Mouse (Mus musculus) gastrocnemius, adult 8-10 months (tissue): ENCODE data around the gene Pde4d. TPM values are rescaled to one million over a fixed set of nuclear protein-coding genes. Genes with fewer than 3 reads are reported as not detected.
A peak's percentile ranks its signal among the peaks of the same experiment; 100 is the strongest.

ENCODE experiments used
- DNase-seq, 2 experiments: peaks; one replicate each; pipeline ENCODE4 v3.0.0; 2022; ENCODE audit warnings: low spot score in 2 of 2
- total RNA-seq, 4 experiments: library from RNA; stranded (reverse); gene quantifications; 2 replicates each; pipeline ENCODE4 v1.2.4; 2022

Pde4d gene
- total RNA-seq, 4 experiments from 2014 or later = 257 to 339 (median 308) TPM

DNA sequence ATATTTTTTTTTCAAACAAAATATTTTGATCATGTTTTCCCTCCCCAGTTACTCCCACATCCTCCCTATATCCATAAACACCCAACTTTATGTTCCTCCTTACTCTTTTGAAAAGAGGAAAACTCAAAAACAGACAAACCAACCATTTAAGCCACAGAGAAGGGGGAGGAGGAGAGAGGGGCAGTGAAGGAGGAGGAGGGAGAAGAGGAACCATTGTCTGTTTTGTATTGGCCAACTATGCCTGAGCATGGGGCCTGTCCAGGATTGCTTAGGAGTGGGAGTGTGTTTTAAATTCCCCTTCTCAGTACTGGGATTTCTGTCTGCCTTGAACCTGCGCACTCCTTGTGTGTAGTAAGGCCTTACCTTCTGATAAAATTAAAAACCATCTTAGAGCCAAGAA is 531.4 kb downstream of the Pde4d start:
- no peak for DNase-seq

DNA sequence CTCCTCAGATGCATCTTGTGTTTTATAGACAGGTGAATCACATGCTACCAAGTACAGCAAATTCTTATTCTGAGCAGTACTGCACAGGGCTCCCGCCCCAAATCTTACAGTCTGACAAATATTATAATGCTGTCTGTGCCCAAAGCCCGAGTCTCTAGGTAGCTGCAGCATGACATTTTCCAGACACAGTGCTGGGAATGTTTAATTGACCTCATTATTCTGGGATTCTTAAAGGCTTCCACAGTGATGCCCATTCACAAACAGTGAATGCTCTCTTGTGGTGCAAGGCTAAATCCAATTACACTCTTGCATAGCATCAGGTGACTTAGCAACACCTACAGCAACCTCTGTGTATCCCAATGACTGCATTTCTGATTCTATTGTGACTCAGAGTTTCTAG is 549.0 kb downstream of the Pde4d start:
- no peak for DNase-seq

DNA sequence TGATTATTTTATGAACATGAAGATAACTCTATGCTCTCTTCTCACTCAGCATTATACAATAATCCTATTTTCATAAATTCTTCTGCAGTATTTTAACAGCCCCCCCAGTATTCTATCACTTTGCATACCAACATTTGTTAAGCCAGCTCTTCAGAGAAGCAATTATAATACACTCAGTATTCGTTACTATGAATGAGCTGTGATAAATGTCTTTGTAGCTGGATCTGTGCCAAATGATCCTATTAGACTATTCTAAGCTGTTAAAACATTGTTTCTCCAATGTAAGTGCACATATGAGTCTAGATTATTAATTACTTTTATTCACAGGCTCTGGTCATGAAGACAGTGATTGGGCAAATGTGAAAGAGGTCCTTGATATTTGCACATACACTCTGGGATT is 575.0 kb downstream of the Pde4d start:
- DNase-seq = no peak

DNA sequence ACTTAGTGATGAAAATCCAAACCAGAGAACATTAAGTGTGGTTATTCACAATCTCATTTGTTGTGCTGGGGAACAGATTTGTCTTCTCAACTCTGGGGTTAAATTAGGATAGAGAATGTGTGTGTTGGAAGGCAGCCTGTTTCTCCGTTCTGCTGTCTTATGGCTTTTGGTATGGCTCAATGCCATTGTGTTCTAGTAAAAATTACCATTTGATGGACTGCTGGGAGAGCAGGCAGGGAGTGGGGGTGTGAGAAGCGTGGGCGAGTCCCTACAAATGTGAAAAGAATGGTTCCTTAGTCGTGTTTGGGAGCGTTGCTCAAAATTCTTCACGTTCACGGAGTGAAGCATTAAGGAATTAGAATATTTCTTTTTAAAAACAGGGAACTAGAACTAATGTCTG is 597.4 kb downstream of the Pde4d start:
- no peak for DNase-seq

DNA sequence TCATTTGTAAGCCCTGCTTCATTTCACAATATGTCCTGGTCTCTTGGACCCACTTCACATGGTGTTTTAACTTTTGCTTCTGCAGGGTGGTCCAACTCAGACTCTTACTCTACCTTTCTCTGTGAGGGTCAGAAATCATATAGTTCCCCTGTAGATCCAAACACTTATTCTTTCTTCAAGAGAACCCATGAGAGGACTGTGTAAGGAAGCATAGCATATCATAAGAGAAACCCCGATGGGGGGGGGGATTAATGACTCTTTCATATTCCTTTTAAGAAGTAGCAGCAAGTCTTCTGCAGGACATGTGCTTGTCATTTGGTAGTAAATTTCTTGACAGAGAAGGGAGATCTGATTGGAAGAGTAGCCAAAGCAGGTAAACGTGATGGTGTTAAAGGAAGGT is 603.1 kb downstream of the Pde4d start:
- no peak for DNase-seq

DNA sequence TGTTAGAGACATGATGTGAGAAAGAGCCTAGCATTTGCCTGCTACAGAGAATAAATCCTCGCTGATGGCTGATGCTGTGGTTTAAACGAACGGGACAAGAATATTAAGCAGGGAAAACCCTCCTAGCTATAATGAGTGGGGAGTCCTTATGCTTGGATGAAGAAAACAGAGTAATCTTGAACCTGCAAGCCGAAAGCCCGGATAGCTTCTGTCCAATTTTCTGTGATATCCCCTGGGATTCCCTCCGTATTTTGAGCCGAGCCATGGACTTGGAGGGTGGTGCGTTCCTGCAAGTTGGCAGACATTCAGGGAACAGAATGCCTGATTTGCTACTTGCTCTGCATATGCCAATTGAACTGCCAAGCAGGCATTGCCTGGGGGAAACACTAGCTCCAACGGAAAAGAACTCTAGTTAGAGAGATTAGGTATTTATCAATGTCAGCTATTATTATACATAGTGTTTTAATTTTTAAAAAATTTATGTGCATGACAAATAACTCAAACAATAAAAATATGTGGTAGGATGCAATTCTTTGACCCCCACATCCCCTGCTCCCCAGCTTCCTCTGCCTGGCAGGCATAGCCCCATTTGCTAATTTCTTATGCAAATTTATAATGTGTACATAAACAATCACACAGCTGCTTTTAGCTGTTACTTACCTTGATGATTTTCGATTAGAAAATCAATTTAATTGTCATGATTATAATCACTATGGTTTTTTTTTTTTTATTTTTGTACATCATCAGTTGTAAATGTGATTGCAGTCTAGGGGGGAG is 603.7 kb downstream of the Pde4d start:
- no peak for DNase-seq

DNA sequence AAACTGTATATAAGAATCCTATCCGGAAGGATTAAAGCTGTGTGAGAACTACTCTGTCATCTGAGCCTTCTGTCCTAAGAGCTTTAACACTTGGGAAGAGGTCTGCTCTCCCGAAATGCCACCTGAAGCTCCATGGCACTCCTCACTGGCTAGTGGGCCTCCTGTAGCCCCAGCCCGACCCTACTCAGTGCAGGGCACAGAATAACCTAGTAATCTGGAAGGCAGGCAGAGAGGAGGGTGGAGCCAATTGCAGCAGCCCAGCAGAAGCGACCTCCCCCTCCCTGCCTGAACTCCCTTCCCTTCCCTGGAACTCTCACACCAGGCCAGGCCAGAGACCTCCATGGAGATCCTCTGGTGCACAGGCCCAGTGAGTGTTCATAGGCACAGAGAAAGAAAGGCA is 608.3 kb downstream of the Pde4d start:
- DNase-seq = no peak

DNA sequence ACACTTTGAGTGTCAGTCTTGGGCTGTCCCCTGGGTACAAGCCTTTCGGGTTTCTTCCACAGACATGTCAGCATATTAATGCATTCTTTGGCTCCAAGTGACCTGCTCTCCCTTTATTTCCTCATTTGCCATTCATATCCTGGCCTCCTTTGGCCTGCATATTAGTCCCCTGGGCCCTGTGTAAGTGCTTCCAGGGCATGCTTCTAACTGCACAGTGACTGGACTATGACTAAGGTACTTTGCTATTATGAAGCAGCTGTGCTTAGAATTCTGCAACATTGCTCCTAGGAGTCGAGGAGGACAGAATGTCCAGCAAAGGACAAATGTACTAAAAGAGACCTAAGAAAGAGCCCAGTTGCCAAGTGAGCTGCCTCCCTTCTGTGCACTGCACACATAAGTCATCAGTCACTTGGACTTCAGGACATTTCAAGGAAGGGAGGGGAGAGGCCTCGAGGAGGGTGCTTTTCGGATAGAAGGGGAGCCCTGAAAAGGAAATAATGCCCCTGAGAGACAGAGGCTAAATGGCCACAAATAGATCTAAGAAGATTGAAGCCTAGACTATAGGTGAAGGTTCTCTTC is 616.9 kb downstream of the Pde4d start:
- DNase-seq = peak in 1 of 2 experiments; percentile 4

DNA sequence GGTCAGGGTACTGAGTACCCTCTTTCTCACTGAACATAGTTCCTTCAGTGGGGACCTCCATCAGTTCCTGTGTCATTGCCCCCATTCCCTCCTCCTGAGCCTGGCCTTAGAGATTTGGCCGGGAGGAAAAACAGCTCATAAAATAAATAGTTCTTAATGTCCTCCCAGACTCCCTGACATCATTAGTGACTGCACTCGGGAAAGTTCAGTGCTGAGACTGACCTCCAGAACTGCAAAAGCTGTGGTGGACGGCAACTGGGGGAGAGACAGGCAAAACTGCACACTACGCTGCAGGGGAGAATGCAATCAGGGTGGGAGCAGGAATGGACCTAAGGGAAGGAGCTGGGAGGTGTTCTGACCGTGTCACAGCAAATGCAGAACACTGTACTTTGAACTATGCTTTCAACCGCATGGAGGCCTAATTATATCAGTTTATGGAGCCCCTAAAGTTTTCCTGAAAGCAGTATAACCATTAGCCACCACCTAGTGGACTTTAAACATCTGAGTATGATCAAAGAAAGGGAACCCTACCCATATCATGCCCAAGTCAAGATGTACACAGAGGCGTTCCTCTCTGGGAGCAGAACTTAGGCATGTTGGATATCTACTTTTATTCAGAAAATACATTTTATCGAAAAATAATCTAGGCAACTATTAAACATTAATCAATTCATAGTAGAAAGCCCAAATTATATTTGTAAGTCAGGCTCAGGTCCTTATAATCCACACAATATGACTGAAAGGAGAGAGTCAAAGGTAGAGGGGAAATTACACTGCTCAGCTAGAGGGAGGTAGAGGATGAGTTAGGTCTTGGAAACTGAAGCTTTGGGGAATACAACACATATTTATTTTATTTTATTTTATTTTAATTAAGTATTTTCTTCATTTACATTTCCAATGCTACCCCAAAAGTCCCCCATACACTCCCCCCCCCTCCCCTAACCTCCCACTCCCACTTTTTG is 618.8 kb downstream of the Pde4d start:
- no peak for DNase-seq

DNA sequence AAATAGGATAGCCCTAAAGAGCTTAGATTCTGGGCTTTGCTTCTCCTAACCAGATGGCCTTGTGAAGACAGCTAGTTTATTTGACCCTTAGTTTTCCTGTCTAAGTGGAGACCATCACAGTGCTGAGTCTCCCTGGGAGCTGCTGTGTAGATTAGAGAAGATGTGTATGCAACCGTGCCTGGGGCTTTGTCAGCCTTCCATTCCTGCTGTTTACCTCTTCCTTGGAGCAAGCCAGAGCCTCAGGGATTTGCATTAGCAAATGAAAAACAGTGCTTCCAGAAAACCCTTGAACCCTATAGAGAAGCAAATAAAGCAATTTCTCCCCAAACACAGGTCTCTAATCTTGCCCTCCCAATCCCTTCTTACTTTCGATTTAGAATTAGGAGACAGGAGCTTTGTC is 623.6 kb downstream of the Pde4d start:
- DNase-seq = no peak

DNA sequence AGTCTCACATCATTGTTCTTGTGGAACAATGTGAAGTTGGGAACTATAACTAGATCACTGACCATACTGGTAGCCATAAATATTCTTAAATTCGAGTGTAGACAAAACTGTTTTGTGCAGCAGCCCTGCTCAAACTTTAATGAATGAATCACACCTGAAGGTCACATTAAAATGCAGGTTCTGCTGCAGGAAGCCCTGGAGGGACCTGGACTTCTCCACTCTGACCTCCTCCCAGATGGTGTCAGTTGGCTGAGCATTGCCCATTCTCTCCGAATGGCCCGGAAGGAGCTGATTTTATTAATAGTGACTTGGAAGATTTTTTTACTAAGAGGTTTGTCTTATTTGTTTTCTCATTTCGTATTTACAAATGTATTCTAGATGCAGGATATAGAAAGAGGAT is 624.3 kb downstream of the Pde4d start:
- DNase-seq = no peak

DNA sequence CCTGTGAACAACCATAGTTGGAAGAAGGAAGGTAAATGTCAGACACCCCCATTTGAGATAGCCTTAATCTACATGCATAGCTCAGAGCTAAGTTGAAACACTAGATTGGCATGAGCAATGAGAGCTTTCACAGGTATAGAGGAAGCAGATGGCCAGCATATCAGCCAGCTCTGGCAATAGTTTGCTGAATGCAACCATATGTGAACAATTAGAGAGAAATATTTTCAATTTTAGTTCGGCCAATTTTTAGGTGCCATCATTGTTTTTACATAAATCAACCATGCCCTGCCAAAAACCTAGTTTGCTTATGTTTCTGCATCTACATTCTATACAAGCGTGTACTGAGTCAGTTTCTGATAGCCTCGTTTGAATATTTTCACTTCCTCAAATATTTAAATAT is 642.9 kb downstream of the Pde4d start:
- no peak for DNase-seq

DNA sequence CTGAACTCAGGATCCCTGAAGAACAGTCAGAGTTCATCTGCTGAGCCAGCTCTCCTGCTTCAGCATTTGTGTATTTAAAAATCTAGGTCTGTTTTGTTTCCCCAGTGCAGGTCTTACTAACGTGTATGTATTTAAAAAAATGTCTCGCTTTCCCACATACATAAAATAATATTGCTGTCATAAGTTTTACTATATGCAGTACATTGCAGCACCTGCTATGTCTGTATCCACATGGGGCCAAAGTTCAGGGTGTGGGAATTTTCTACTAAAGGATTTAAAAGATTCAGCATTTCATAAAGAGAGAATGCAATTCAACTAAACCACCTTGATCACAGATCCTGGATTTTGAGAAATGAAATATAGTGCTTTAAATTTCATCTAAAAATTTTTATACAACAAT is 646.9 kb downstream of the Pde4d start:
- DNase-seq = no peak

DNA sequence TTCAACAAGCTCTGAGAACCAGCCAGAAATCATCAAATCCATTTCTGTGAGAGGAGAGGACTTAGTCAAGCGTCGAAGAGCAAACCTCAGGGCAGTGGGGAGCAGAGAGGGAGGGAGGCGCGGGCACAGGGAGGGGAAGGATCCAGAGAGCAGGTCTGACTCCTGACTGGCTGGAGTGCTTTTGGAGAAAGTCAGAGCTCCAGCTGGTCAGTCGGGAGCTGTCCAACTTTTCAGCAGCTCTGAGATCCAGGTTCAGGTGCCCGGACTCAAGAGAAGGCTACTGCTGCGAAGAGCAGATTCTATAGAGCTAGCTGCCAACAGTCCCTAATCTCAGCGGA is 666.2 kb downstream of the Pde4d start:
- DNase-seq = no peak

DNA sequence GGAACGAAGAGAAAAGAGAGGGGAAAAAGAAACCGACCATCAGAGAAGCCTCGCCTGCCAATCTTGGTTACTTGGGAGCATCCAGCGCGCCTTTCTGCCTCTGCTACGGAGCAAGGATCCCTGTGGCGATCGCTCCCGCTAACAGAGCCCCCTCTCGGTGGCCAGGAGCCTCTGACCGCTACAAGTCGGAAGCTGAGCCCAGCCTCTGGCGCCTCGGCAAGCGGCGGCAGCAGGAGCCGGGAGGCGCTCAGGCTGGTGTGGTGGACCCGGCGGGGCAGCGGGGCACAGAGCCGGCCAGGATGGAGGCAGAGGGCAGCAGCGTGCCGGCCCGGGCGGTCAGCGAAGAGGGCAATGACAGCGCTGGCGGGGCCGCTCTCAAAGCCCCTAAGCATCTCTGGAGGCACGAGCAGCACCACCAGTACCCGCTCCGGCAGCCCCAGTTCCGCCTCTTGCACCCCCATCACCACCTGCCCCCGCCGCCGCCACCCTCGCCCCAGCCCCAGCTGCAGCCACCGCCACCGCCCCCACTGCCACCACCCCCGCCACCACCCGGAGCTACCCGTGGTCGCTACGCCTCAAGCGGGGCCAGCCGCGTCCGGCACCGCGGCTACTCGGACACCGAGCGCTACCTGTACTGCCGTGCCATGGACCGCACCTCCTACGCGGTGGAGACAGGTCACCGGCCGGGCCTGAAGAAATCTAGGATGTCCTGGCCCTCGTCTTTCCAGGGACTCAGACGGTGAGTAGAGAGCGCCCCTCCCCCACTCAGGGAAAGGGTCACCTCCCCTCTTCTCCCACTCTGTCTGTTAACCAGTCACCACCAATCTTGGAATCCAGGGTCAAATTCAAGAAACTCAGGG is 666.8 kb downstream of the Pde4d start:
- DNase-seq = no peak

DNA sequence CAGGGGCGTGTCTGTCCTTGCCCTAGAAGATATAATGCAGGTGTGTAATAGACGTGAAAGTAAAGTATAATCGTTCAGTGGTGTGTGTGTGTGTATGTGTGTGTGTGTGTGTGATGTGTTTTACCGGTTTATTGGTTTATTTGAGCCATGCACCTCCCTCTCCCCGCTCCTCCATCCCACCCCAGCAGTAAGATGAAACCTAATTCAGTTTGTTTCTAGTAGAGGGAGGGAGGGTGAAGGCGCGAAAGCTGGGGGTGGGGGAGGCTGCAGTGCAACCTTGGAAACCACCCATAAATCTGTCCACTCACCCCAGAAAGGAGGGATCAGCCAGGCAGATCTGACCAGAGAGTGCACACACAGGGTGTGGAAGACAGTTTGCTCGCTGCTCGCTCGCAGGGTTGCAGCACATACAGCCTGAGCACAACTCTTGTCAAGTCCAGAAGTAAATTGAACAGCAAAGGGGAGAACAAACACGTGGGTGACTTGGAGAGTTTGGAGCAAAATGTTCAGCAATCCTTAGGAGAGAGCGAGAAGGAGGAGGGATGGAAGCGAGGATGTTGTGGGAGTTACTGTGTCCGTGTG is 667.6 kb downstream of the Pde4d start:
- no peak for DNase-seq

DNA sequence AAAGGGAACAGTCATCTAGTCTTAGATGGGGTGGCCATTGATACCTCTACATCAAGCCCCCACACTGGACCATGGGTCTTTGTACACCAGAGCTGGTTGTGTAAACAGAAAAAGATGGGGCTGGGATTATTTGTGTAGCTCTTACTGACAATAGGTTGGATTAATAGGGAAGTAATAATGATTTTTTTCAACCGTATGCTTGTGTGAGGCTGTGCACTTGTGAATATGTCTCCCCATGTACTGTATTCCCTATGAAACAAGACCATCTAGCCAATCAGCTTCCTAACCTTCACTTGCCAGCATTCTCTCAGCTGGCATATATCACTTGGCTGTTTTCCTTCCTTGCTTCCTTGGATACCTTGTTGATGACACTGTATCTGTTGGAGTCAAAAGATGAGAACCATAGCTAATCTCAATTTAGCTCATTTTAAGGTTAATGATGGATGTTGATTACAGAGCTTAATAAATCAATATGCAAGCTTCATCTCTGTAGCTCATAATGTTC is 668.6 kb downstream of the Pde4d start:
- no peak for DNase-seq

DNA sequence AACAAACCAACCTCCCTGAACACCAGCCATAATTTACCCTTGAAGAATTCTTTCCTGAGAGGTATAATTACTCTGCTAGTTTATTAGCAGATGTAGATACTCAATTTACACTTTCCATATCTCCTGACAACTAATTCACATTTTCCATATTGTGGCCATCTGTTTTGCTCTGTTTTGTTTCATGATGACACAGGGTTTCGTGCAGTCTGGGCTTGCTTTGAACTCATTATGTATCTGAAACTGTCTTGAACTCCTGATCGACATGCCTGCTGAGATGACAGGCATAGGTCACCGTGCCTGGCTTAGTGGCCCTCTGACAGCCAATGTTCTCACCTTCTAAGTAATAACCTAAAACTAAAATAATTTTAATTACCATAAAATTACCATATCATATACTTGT is 672.1 kb downstream of the Pde4d start:
- no peak for DNase-seq

DNA sequence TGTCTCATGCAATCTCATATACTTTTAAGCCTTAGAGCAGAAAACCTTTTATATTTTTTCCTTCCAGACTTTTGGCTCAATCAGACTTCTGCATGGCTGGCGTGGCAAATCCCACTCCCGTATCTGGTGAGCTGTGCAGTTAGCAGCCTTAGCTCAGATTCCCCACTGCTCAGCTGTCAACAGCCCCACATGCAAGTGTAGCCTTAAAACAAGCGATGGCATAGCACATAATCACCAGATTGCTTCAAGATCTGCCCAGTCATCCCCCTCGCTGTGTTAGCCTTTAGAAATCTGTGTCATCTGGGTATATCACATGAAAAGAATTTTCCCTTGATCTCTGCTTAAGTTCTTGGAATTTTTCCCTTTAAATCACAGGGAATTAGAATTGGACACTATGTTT is 686.7 kb downstream of the Pde4d start:
- DNase-seq = no peak

DNA sequence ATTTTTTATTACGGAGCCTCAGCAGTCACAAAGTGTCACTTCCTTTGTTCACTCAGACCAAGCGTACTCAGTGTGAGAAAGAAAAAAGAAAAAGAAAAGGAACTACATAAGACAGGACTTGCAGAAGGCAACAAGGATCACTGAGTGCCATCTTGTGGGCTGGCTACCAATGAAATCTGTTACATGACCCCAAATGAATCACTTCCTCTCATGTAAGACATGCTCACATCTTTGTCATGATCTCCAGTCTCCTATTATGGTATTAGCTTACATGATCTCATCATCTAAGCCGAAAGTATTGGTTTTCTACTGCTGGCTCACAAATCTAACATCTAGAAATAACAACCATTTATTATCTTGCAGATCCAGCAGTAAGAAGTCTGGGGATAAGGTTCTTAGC is 709.0 kb downstream of the Pde4d start:
- DNase-seq = no peak
